Mouse (Mus musculus) gastrocnemius, postnatal 36 days (tissue): ENCODE results near the gene Oxa1l. TPM values are rescaled to one million over a fixed set of nuclear protein-coding genes. Genes with fewer than 3 reads are reported as not detected.

Experiments
- DNase-seq, 2 experiments: peaks; one replicate each; pipeline ENCODE4 v3.0.0; 2022
- intact Hi-C: fragments of 180-260 bp; cut with DNase I; formaldehyde crosslinking; loops from one replicate; pipeline ENCODE4 v1.15.1; 2025
- total RNA-seq, 2 experiments: library from RNA; stranded (reverse); gene quantifications; 2 replicates each; pipeline ENCODE4 v1.2.3; 2021

The Oxa1l gene
- total RNA-seq, 2 experiments from 2014 or later = 48.3 to 54.6 TPM

- DNase-seq = no peak
- intact Hi-C loops = no loop called here
These were observed 8.7 kb downstream of the Oxa1l start for GRCm38 (mm10) chr14:54369372-54369771.

- DNase-seq = no peak
- intact Hi-C loops = no loop called here
These were observed 10.0 kb downstream of the Oxa1l start for GRCm38 (mm10) chr14:54370595-54370994.

GRCm38 (mm10) chr14:54371460-54371859 lies 10.8 kb downstream of the Oxa1l start:
- intact Hi-C loops = no loop called here
- no peak for DNase-seq

- no peak for DNase-seq
- intact Hi-C loops = no loop called here
These were observed 12.3 kb downstream of the Oxa1l start for GRCm38 (mm10) chr14:54372923-54373322.

- intact Hi-C loops = loop anchor here (5.0 kb wide), 1 partner anchor 41 kb away; the partner anchor contains the start of gene Slc7a7
- DNase-seq = no peak
These were observed 15.3 kb downstream of the Oxa1l start for GRCm38 (mm10) chr14:54375916-54376315.

GRCm38 (mm10) chr14:54377166-54377565 lies 16.5 kb downstream of the Oxa1l start:
- intact Hi-C loops = loop anchor here (5.0 kb wide), 1 partner anchor 40 kb away; the partner anchor contains the start of gene Slc7a7
- no peak for DNase-seq

- DNase-seq = no peak
- intact Hi-C loops = loop anchor here (5.0 kb wide), 1 partner anchor 38 kb away; the partner anchor contains the start of gene Slc7a7
These were observed 18.9 kb downstream of the Oxa1l start for GRCm38 (mm10) chr14:54379571-54379970.

GRCm38 (mm10) chr14:54380616-54381015 lies 20.0 kb downstream of the Oxa1l start:
- no peak for DNase-seq
- intact Hi-C loops = no loop called here

GRCm38 (mm10) chr14:54381816-54382215 lies 21.2 kb downstream of the Oxa1l start:
- intact Hi-C loops = no loop called here
- DNase-seq = no peak

GRCm38 (mm10) chr14:54382641-54383040 lies 22.0 kb downstream of the Oxa1l start:
- intact Hi-C loops = no loop called here
- no peak for DNase-seq

- intact Hi-C loops = no loop called here
- no peak for DNase-seq
These were observed 22.7 kb downstream of the Oxa1l start for GRCm38 (mm10) chr14:54383355-54383771.

- no peak for DNase-seq
- intact Hi-C loops = no loop called here
These were observed 23.8 kb downstream of the Oxa1l start for GRCm38 (mm10) chr14:54384396-54384795.

- intact Hi-C loops = no loop called here
- no peak for DNase-seq
These were observed 25.5 kb downstream of the Oxa1l start for GRCm38 (mm10) chr14:54385968-54386618.

- intact Hi-C loops = no loop called here
These were observed 26.9 kb downstream of the Oxa1l start for GRCm38 (mm10) chr14:54387546-54387945.

GRCm38 (mm10) chr14:54390843-54391242 lies 30.2 kb downstream of the Oxa1l start:
- intact Hi-C loops = no loop called here
- no peak for DNase-seq

More at GRCm38 (mm10) chr14:54387546-54387945, 26.9 kb downstream of the Oxa1l start:
- no peak for DNase-seq

- intact Hi-C loops = no loop called here
- no peak for DNase-seq
These were observed 33.2 kb downstream of the Oxa1l start for GRCm38 (mm10) chr14:54393794-54394193.

GRCm38 (mm10) chr14:54394309-54394708 lies 33.7 kb downstream of the Oxa1l start:
- no peak for DNase-seq
- intact Hi-C loops = no loop called here

- intact Hi-C loops = no loop called here
- DNase-seq = no peak
These were observed 36.1 kb downstream of the Oxa1l start for GRCm38 (mm10) chr14:54396685-54397084.

- DNase-seq = no peak
- intact Hi-C loops = no loop called here
These were observed 37.4 kb downstream of the Oxa1l start for GRCm38 (mm10) chr14:54397872-54398527.

- no peak for DNase-seq
These were observed 37.9 kb downstream of the Oxa1l start for GRCm38 (mm10) chr14:54398528-54398916.

GRCm38 (mm10) chr14:54398921-54399382 lies 38.3 kb downstream of the Oxa1l start:
- intact Hi-C loops = no loop called here
- DNase-seq = no peak

More at GRCm38 (mm10) chr14:54398528-54398916, 37.9 kb downstream of the Oxa1l start:
- intact Hi-C loops = no loop called here

- DNase-seq = no peak
- intact Hi-C loops = no loop called here
These were observed 41.1 kb downstream of the Oxa1l start for GRCm38 (mm10) chr14:54401723-54402122.
